Mouse (Mus musculus) granulocyte monocyte progenitor cell, adult 5-6 weeks (primary cell): ENCODE measurements around the gene Rab5c. TPM values are rescaled to one million over a fixed set of nuclear protein-coding genes. Genes with fewer than 3 reads are reported as not detected.

Source experiments
- ATAC-seq: replicated peaks from 2 replicates; pipeline ENCODE4 v1.8.0; 2016; ENCODE audit warnings: mild to moderate bottlenecking, moderate TSS enrichment, inconsistent platforms; ENCODE audit not compliant: poor library complexity, severe bottlenecking
- total RNA-seq, 2 experiments: library from RNA; stranded (forward) in 1 of 2; stranded (reverse) in 1 of 2; fragments of 200-712, 200-1000 nt in 1 of 2; fragments of >200 nt in 1 of 2; fragmentation: Nextera tagmentation in 1 of 2; gene quantifications; 2 replicates each; pipeline ENCODE4 v1.2.3; 2014 to 2017

The Rab5c gene
- total RNA-seq, 2 experiments from 2014 or later, result 113 to 116 TPM

DNA sequence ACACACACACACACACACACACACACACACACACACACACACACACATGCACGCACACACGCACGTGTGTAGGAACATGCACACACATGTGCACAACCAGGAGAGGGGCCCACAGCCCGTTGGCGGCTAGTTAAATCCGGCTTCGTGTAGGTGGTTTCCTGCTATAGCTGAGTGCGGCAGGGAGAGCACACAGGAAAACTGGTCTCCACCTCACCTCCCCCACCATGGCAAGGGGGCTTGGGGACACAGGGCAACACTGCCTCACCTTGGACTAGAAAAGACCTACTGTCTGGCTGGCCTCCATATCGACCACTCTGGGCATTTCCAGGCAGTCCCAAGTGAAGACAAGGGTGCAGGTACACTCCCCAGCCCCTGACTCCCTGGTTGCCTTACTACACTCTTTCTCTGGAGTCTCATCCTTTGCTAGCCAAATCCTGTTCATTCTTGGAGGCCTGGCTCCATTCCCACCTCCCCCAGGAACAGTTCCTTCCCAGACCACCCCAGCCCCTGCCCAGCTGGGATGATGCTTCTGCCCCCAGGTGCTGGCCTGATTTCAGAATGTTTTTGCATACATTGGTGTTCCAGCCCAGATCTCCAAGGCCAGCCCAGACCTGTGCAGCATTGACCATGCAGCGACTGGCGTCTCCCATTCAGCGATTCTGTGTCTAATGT is 16.1 kb upstream of the Rab5c start:
- no peak for ATAC-seq

DNA sequence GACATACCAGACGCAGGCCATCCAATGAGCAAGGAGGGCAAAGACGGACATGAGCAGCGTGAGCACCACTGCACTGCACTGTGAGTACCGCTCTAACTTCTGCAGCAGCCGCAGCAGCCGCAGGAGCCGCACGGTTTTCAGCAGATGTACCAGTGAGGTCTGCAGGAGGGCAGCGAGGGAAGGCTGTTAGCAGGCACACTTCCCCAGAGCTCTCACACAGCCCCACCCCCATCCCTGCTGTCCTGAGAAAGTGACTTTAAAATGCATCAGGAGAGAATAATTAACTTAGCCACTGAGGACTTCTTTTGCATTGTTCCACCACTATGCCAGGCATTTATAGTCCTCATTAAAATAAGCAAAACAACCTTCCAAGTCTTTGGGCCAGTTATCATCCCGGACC is 14.3 kb upstream of the Rab5c start:
- ATAC-seq, result no peak

DNA sequence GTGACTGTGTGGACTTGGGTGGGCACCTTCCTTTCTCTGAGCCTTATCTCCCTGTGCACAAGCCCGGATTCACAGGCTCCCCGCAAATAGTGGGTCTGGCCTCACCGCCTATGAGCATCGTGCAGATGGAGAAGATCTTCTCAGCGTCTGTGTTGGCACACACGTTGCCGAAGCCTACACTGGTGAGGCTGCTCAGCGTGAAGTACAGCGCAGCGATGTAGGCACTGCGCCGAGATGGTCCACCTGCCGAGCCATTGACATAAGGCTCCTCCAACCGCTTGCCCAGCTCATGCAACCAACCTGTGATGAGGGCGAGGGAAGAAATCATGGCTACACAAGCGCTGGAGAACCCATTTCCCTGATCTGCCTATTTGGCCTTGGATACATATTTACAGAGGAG is 12.1 kb upstream of the Rab5c start:
- no peak for ATAC-seq

DNA sequence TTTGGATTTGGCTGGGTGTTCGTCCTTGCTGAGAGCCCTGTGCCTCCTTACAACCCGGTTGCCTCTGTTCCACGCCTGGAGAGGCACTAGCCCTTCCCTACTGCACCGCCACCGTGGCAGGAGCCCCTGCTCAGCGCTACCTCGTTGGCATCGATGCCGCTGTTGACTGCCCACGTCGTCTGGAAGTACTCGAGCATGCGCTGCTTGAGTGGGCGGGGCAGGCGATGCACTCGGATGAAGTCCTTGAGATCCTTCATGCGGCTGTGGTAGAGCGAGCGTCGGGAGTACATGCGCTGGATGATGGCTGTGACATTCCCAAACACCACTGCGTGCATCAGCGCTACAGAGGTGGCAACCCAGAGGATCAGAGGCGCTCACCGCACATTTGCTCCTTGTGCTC is 11.5 kb upstream of the Rab5c start:
- ATAC-seq, result no peak

DNA sequence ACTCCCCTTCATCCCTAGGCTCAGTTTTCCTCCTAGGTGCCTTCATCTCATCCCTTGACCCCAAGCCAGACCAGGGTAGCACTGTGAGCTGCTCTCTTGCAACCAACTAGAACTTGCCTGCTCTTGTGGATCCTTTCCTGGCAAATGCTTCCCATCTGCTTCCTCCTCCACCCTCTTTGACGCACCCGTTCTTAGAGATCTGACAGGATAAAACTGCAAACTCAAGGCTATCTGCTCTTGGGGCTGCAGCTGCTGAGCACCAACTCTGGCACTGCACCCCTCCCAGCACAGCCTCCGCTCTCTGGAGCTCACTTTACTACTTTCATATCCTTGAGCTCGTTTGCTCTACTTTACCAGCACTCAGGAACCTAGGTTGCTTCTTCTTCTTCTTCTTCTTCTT is 10.6 kb upstream of the Rab5c start:
- ATAC-seq, result no peak

DNA sequence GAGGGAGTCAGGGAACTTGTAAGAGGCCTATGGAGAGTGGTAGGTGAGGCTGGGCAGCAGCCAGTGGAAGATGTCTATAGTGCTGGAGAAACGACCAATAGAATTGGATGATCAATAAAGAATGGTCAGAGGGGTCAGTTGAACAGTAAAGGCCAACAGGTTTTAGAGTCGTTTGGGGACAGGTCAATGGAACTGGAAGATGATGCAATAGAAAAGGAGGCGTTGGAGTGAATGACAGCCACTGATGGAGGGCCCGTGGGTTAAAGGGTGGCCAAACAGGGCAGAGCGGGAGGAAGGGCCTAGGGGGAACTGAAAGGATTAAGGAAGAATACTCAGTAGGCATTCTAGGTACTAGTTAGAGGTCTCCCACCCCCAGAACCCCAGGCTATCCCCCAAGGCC is 9.1 kb upstream of the Rab5c start:
- ATAC-seq, result no peak

DNA sequence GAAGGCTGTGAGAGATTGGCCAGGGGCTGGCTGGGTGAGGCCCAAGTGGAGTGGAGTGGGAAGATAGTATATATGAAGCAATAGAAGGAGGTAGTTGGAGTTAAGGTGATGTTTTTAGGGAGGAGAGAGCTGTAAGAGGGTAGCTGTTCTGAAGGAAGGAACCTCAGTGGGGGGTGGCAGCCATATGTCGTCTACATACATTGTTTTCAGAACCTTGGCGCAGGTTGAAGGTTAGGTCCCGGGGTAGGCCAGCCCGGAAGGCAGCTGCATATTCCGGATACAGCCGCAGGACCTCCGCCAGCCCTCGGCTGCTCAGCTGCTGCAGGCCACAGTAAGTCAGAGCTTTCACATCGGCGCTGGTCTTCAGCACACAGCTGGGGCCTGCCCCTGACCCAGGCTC is 8.5 kb upstream of the Rab5c start:
- ATAC-seq, result no peak

DNA sequence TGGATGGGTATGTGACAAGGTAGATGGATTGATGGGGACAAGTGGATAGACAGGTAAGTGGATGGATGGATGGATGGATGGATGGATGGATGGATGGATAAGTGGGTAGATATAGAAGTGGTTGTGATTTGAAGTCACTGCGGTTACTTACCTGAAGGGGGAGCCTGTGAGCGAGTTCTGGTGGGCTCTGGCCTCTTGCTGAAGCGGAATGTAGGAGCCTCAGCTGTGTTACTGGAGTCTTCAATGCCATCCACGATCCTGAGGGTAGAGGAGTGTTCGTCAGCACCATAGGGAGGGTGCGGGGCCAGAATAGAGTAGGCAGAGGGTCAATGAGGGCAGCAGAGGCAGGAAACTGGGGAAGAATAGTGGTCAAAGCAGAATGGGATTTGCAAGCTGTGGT is 7.1 kb upstream of the Rab5c start:
- peak; percentile 67 for ATAC-seq

DNA sequence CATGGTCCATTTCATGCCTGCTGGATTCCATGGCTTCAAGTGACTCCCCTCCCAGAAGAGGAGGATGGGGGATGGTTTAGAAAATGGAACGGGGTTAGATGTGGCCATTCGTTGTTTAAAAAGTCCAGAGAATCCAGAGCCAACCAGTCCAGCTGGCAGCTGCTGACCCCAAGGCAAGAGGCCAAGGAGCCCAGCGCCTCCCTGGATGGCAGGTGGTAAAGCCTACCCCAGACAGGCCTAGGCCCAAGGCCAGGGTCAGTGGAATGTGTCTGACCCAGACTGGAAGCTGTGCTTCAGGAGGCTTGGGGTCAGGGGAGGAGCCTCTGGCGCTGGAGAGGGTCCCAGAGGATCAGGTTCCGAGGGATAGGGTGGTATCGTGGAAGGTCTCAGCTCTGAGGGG is 3.3 kb upstream of the Rab5c start:
- no peak for ATAC-seq

DNA sequence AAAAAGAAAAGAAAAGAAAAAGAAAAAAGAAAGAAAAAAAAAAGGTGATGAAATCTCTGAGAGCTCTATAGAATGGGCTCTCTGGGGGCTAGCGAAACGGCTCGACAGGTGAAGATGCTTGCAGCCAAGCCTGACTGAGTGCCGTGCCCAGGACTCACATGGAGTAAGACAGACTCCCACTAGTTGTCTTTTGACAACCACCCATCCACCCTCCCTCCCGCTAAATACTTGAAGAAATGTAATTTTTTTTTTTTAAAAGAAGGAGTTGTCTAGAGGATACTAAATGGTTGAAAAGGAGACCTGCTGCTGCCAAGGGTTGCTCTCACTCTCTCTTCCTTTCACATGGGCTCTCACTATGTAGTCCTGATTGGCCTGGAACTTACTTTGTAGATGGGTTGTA is 734 bp upstream of the Rab5c start:
- no peak for ATAC-seq

DNA sequence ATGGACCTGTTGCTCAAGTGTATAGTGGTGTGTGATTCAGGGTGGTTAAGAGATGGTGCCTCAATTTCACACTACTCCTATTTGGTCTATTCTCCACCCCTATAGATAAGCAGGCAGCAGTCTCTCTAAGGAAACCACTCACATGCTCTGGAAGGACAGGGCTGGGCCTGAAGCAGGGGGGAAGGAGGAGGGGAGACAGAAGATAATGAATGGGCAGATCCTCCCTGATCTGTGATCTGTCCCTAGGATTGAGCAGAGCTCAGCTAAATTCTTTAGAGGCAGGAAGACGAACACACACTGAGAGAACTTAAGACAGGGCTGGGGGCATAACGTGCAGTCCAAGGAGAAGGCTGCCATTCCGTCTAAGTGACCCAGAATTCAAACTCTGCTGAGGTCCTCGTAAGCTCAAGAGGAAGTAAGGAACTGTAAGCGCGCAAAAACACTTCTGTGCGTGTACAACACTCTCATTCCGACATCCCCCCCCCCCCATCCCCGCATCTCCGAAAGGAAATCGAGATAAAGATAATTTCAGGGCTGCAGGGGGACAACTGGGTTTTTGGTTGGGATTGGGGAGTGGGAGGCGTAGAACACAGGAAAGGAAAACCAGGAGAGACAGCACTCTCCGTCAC is 796 bp downstream of the Rab5c start:
- ATAC-seq, result 0 out of 2 replicates have a peak, but pooled peaks have one; percentile 7

DNA sequence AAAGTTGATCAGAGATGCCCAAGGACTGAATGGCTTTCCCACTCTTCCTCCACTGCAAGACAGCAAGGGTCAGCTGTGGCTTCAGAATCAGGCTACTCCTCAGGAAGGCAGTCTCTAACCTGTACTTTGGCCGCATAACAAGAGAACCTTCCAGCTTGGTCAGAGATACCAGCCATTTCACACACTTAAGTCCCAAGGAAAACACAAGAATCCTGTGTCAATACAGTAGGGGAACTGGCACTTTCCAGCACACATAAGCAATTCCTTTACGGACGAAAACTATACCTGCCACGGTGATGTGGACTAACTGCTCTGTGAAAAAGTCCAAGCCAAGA is 1.3 kb downstream of the Rab5c start:
- ATAC-seq, result no peak

DNA sequence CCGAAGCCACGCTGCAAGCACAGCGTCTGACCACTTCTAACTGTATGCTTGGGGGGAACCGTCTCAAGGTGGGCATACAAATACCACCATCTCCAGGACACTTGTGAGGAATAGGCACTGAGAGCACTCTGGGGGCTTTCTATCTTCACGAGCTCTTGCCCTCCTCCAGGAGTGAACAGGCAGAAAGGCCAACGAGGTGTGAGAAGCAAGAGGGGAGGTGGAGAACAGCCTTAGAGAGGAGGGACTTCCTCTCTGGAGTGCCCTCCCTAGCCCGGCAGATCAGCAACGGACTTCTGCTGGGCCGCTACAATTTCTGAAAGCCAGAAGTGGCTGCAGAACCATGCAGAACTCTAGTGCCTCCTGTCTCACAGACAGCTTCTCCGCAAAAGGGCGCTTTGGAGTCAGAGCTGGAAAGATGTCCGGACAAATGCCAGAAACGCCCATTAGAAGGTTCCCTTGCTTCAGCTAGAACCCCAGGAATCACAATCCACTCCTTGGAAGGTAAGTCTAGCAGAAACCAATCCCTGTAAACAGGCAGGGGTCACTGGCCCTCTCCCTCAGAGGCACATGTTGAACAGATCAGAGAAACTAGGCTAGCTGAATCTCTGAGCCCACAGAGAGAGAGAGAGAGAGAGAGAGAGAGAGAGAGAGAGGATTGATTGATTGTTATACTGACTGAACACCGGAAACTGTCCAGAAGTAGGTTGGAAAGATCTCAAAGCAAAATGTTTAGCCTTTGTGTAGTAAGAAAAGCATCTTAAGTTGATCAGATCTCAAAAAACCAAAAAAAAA is 1.9 kb downstream of the Rab5c start:
- 0 out of 2 replicates have a peak, but pooled peaks have one; percentile 16 for ATAC-seq

DNA sequence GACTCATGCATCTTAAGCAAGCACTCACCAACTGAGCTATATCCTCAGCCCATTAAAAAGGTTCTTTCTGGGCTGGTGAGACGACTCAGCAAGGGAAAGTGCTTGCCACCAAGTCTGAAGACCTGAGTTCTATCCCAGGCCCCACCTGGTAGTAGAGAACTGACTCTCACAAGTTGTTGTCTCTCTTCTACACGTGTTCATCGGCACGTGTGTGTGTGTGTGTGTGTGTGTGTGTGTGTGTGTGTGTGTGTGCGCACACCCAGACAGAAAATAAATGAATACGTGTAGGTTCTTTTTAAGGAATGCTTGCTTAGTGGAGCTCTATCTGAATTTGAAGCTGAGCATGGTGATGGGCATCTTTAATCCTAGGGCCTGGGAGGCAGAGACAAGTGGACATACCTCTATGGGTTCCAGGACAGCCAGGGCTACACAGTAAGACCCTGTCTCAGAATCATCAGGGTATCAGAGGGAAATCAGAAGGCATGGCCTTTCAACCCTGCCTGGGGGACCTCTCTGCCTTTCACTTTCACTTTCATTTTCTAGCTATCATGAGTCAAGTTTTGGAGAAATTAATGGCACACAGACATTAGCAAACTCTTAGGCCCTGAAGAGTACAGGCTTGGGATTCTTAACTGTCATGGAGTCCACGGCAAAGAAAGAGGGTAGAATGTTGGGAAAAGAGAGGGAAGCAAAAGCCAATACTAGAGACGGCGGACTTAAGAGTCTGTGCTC is 2.7 kb downstream of the Rab5c start:
- no peak for ATAC-seq

DNA sequence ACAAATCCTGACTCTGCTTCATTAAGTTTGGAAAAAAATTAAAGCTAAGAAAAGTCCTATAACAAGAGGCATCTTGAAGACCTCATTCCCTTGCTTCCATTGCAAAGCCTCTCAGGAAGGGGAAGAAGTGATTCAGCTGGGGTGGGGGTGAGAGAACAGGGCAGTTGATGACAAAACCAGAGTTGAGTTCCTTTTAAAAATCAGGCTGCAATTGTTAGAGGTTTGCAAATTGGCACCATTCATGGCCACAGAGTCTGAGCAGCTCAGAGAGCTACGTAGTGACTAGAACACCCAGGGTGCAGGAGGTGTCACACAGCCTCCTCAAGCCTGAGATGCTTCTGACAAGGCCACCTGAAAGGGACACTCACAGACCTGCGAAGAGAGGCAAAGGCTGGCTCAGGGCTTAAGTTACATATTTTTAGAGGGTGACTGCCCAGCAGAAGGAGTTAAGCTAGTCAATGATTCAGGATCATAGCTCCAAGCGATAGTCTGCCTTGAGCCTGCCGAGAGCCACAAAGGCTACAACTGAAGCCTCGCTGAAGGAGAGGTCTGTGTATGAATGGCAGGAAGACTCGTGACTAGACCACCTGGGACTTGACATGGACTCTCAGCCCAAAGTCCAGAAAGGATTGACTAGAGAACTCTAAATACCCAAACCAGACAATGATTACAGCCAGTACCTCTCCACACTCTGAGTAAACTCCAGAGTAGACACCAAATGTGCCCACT is 7.4 kb downstream of the Rab5c start:
- ATAC-seq, result peak; percentile 37; the same call in 1 of the 2 replicates

DNA sequence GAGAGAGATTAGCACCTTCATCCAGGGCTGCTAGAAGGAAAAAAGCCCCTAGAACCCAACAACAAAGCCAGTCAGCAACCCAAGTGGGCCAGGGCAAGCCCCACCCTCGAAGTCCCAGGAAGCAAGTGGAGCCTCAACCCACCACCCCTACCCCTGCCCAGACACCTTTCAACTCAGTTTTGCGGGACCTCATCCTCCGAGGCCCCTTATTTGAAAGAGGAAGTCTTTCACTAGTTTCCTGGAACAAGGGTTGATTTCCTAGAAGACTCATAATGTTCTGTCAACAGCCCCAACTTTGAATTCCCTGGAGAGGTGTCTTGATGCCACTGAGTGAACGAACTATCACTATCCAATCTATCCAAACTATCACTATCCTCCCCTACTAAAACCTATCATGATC is 8.0 kb downstream of the Rab5c start:
- no peak for ATAC-seq

DNA sequence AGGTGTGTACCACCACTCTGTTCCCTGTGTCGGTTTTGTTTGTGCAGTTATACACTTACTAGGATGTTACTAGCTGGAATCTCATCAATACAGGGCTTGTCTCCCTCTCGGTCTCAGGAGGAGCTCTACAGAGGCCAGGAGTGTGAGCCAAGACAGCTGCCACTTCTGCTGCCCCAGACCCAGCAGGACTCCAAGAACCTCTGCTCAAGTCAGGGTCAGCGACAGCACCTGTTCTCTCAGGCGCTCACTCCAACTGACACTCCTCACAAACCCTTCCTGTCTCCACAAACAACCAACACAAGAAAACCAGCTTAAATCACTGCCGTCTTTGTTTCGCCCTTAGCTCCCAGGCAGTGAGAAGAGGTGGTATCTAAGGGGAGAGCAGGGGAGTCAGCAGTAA is 9.4 kb downstream of the Rab5c start:
- ATAC-seq, result no peak

DNA sequence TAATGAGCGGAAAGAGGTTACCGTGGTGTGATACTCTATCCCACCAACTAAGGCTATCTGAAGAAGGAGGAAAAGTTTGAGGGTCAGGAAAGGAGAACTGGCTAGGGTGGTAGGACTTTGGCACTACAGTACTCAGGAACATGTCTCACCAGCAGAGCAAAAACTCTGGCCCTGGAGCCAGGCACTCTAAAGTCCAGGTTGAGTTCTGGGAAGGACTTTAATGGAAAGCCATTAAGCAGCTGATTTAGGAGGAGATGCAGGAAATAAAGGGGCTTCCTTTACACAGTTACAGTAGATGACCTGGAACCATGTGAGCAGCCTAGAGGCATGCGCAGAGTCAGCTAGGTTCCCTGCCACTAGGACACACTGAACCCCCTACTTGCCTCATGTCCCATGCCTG is 10.8 kb downstream of the Rab5c start:
- no peak for ATAC-seq

DNA sequence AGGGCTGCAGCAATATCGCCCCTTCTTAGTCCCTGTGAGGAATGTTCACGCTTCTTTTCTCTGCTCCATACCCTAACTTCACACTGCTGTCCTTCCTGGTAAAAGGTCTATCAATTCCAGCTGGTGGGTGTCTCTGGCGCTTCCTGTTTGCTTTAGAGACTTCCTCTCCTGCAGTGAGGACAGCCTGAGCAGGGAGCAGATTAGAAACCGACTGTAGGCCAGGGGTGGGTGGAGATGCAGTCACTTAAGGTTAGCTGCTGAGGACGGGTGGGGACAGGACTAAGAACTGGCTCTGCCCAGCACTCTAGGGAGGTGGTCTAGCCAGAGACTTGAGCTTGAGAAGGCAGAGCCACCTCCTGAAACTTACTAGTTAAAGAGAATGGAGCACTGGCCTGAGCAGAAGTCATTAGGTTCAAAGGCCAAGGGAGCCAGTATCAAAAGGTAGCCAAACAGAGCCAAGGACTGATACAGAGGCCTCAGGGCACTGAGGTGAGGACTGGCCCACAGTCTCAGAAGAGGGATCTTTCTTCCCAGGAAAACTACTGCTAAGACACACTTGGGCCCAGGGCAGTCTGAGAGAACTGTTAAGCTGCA is 13.0 kb downstream of the Rab5c start:
- peak; percentile 42 for ATAC-seq

DNA sequence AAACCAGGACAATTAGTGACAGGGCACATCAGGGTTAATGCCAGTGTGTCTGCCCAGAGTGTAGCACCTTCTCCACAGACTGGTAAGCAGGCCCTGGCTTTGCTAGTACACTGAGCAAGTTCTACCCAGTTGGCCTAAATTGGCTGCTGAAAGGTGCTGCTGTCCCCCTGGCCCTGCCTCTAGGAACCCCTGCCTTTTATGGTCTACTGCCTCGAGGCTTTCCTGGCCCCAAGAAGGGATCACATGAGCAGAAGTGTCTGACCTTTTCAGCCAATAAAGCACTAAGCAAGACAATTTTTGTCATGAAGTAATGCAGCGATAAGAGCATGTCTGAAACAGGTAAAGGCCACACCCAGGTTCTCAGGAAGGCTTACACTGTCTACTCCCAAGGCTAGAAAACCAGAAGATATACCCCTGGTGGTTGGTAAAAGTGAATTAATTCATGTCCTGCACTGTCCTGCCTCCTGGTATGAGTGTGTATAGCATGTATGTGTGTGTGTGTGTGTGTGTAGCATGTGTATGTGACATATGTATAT is 15.5 kb downstream of the Rab5c start:
- no peak for ATAC-seq
